In genomic region chr2:64079765-64080164, GRCm38 (mm10) we compare ENCODE assay signal across 17 mouse cellular contexts. TPM values are rescaled to one million over a fixed set of nuclear protein-coding genes. Genes with fewer than 3 reads are reported as not detected.
DNase-seq lines count a peak whose midpoint lies in the region; ATAC-seq and TF ChIP-seq lines count a peak whose summit lies in the region.
"Had no signal": no experiment of that assay in that cellular context is flagged by ENCODE, and none has a peak within 500 bp of the region (broad histone marks: within the 10 kb centered on the region; RNA-seq: fewer than 3 reads in every experiment).

No protein-coding gene starts in this region.

- no peak for TF ChIP-seq CTCF in gastrocnemius, adult 2 months (IDR thresholded peaks at IDR 0.05)

- peak overlapping the region; percentile 51; the same call in 1 of the 2 replicates for H3K27ac ChIP-seq in heart, embryonic 12.5 days (ENCODE audit: poor library complexity, severe bottlenecking)
- no peak overlapping the region for H3K27ac ChIP-seq in embryonic facial prominence, embryonic 12.5 days
- peak overlapping the region; percentile 74 for H3K27ac ChIP-seq in hindbrain, embryonic 11.5 days (ENCODE audit: low read depth, low read length)
- H3K27ac ChIP-seq in midbrain, embryonic 16.5 days (ENCODE audit: low read length), result no peak overlapping the region
- no peak overlapping the region for H3K27ac ChIP-seq in gastrocnemius, adult 2 months
- H3K27ac ChIP-seq: layer of hippocampus, adult 2 months; liver, embryonic 14.5 days had no signal

- no peak overlapping the region for H3K4me3 ChIP-seq in heart, embryonic 12.5 days
- no peak overlapping the region for H3K4me3 ChIP-seq in embryonic facial prominence, embryonic 12.5 days
- no peak overlapping the region for H3K4me3 ChIP-seq in hindbrain, embryonic 11.5 days (ENCODE audit: low read depth, low read length)
- H3K4me3 ChIP-seq in midbrain, embryonic 16.5 days (ENCODE audit: low read depth, low read length), result no peak overlapping the region
- no peak overlapping the region for H3K4me3 ChIP-seq in gastrocnemius, adult 2 months
- H3K4me3 ChIP-seq: layer of hippocampus, adult 2 months had no signal

- DNase-seq in heart, postnatal 36 days, result no peak
- no peak for DNase-seq in hindbrain, embryonic 11.5 days (ENCODE audit: low spot score)
- no peak for DNase-seq in testis, postnatal 10 days (ENCODE audit: low spot score)
- no peak for DNase-seq in frontal cortex, postnatal 14 days (ENCODE audit: low spot score in 2 of 2)
- no peak for DNase-seq in gastrocnemius, adult 2 months
- DNase-seq: B cell, adult 2 months; cerebellum, postnatal 36 days; heart, adult 18-20 months; kidney, adult 18-20 months; right cerebral cortex, postnatal 25 days; thymus, postnatal 36 days had no signal

- intact Hi-C loops in heart, postnatal 36 days (cut with DNase I), result no loop called here
- intact Hi-C loops in gastrocnemius, adult 2 months (cut with DNase I), result no loop called here

- ATAC-seq in heart, embryonic 12.5 days (ENCODE audit: insufficient number of reproducible peaks, low FRiP score), result peak; percentile 33
- ATAC-seq in embryonic facial prominence, embryonic 12.5 days (ENCODE audit: insufficient number of reproducible peaks, insufficient read depth, low FRiP score, low TSS enrichment), result 0 out of 2 replicates have a peak, but pooled peaks have one; percentile 24
- peak; percentile 78 for ATAC-seq in hindbrain, embryonic 11.5 days (ENCODE audit: low FRiP score)
- peak; percentile 36; the same call in 1 of the 2 replicates for ATAC-seq in midbrain, embryonic 16.5 days

- no peaks in the 10 kb centered on the region for H3K36me3 ChIP-seq in heart, embryonic 12.5 days
- no peaks in the 10 kb centered on the region for H3K36me3 ChIP-seq in embryonic facial prominence, embryonic 12.5 days
- H3K36me3 ChIP-seq in hindbrain, embryonic 11.5 days (ENCODE audit: control insufficient read depth, insufficient read depth, low read length), result no peaks in the 10 kb centered on the region
- no peaks in the 10 kb centered on the region for H3K36me3 ChIP-seq in midbrain, embryonic 16.5 days (ENCODE audit: control insufficient read depth, insufficient read depth, low read length)
- H3K36me3 ChIP-seq: G1E had no signal

- no peak overlapping the region for H3K9ac ChIP-seq in heart, embryonic 12.5 days
- H3K9ac ChIP-seq in embryonic facial prominence, embryonic 12.5 days, result no peak overlapping the region
- no peak overlapping the region for H3K9ac ChIP-seq in hindbrain, embryonic 11.5 days (ENCODE audit: low read depth, low read length)
- no peak overlapping the region for H3K9ac ChIP-seq in midbrain, embryonic 16.5 days (ENCODE audit: low read depth, low read length)
- H3K9ac ChIP-seq: liver, embryonic 14.5 days had no signal

- H3K27me3 ChIP-seq in heart, embryonic 12.5 days (replicated peaks), result no peaks in the 10 kb centered on the region
- no peaks in the 10 kb centered on the region for H3K27me3 ChIP-seq in embryonic facial prominence, embryonic 12.5 days
- no peaks in the 10 kb centered on the region for H3K27me3 ChIP-seq in hindbrain, embryonic 11.5 days (ENCODE audit: control insufficient read depth, insufficient read depth, low read length)
- no peaks in the 10 kb centered on the region for H3K27me3 ChIP-seq in midbrain, embryonic 16.5 days (ENCODE audit: control insufficient read depth, insufficient read depth, low read depth, low read length)

- 7% methylated on average over 4 of the region's 4 CpGs for WGBS in heart, embryonic 12.5 days
- 4% methylated on average over 4 of the region's 4 CpGs for WGBS in embryonic facial prominence, embryonic 12.5 days
- WGBS in hindbrain, embryonic 11.5 days, result 4% methylated on average over 4 of the region's 4 CpGs
- 4% methylated on average over 4 of the region's 4 CpGs for WGBS in midbrain, embryonic 16.5 days

- peaks cover 62% of the 10 kb centered on the region for H3K4me1 ChIP-seq in heart, embryonic 12.5 days (replicated peaks)
- H3K4me1 ChIP-seq in embryonic facial prominence, embryonic 12.5 days, result peaks cover 44% of the 10 kb centered on the region
- 0 out of 2 replicates have a peak, but pooled peaks cover 2% of the 10 kb centered on the region for H3K4me1 ChIP-seq in hindbrain, embryonic 11.5 days (replicated peaks; ENCODE audit: control insufficient read depth, insufficient read depth, low read length)
- peaks cover 39% of the 10 kb centered on the region for H3K4me1 ChIP-seq in midbrain, embryonic 16.5 days (ENCODE audit: control insufficient read depth, insufficient read depth, low read length)

- H3K4me2 ChIP-seq in heart, embryonic 12.5 days, result peak overlapping the region; percentile 40; the same call in 1 of the 2 replicates
- H3K4me2 ChIP-seq in embryonic facial prominence, embryonic 12.5 days (replicated peaks), result no peak overlapping the region
- no peak overlapping the region for H3K4me2 ChIP-seq in hindbrain, embryonic 11.5 days (replicated peaks; ENCODE audit: low read depth, low read length)
- peak overlapping the region; percentile 4; the same call in 1 of the 2 replicates for H3K4me2 ChIP-seq in midbrain, embryonic 16.5 days (ENCODE audit: low read length)

- no peaks in the 10 kb centered on the region for H3K9me3 ChIP-seq in heart, embryonic 12.5 days (replicated peaks)
- no peaks in the 10 kb centered on the region for H3K9me3 ChIP-seq in embryonic facial prominence, embryonic 12.5 days
- H3K9me3 ChIP-seq in hindbrain, embryonic 11.5 days (ENCODE audit: control insufficient read depth, low read length), result no peaks in the 10 kb centered on the region
- H3K9me3 ChIP-seq in midbrain, embryonic 16.5 days (replicated peaks; ENCODE audit: control insufficient read depth, low read length, poor library complexity, severe bottlenecking), result no peaks in the 10 kb centered on the region

RNA-seq across cellular contexts. Expression of gene Fign, which starts 18.1 kb away (rescaled TPM):
- 13.4 and 13.6 TPM in 2 replicates for polyA plus RNA-seq in heart, embryonic 12.5 days (2016; fragmentation: Nextera tagmentation; extraction: Ambion mirVana)
- total RNA-seq in heart, postnatal 36 days (2021), result 10 to 100 TPM; 12.5 to 18.4 TPM
- polyA plus RNA-seq in embryonic facial prominence, embryonic 12.5 days (2016; fragmentation: Nextera tagmentation; extraction: Ambion mirVana), result 7.4 and 7.9 TPM in 2 replicates
- polyA plus RNA-seq in hindbrain, embryonic 11.5 days (2014; fragmentation: Nextera tagmentation; extraction: Ambion mirVana), result 19.5 and 20.7 TPM in 2 replicates
- 20.5 and 25.9 TPM in 2 replicates for polyA plus RNA-seq in midbrain, embryonic 16.5 days (2015; fragmentation: Nextera tagmentation; extraction: Ambion mirVana)
- total RNA-seq in gastrocnemius, adult 2 months (2021), result 1 to 10 TPM; 2.5 to 5.2 TPM
- polyA plus RNA-seq: G1E had no signal

Comparison
In these comparisons a context has a peak if more than half of its experiments do, and no peak if none do; other contexts are left out.
1. ATAC-seq: peak in every context shown above with its lines; median percentile 78 in hindbrain, embryonic 11.5 days; 36 in midbrain, embryonic 16.5 days; 33 in heart, embryonic 12.5 days; 24 in embryonic facial prominence, embryonic 12.5 days.
2. H3K27ac ChIP-seq: peak in heart, embryonic 12.5 days (single experiment) and hindbrain, embryonic 11.5 days (single experiment); none in embryonic facial prominence, embryonic 12.5 days (single experiment), midbrain, embryonic 16.5 days (single experiment) and gastrocnemius, adult 2 months (single experiment).
3. H3K4me2 ChIP-seq: peak in heart, embryonic 12.5 days (single experiment) and midbrain, embryonic 16.5 days (single experiment); none in embryonic facial prominence, embryonic 12.5 days (single experiment) and hindbrain, embryonic 11.5 days (single experiment).